Comparison of ENCODE assay signal across 17 mouse cellular contexts in the genomic region with DNA sequence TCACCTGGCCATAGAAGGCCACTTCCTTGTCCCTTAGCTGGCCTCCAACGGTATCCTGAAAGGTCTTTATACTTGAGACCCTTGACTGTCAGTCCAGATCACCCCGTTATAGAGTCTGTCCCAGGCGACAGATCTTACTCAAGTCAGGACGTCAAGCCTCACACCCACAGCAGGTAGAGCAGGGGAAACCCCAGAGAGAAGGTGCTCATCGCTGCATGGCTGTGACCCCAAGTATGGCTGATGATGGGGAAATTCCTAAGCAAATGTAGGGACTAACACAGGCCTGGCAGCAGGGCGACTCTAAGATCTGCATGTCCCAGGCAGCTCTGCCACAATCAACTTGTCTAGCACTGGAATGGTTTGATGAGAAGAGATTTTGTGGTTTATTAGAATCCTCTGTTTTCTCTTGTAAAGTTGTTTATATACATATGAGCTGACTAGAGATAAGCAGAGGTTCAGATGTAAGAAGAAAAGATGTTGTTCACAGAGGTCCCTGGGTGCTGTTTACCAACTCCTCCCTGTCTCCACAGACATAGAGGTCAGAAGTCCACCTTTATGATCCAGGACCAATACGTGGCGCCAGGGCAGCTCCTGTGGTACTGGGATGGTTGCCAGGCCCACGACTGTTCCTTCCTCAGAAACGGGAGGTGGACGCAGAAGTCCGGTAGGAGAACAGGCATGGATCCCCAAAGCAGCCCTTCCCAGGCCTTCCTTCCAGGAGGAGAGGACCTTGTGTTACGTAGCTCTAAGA. TPM values are rescaled to one million over a fixed set of nuclear protein-coding genes. Genes with fewer than 3 reads are reported as not detected.
"Had no signal": no experiment of that assay in that cellular context is flagged by ENCODE, and none has a peak within 500 bp of the region (broad histone marks: within the 10 kb centered on the region; RNA-seq: fewer than 3 reads in every experiment).

No protein-coding gene starts in this region.

- H3K4me2 ChIP-seq: liver, embryonic 13.5 days; midbrain, embryonic 11.5 days; neural tube, embryonic 13.5 days had no signal

- H3K27ac ChIP-seq: liver, embryonic 13.5 days; neural tube, embryonic 13.5 days had no signal

- H3K4me3 ChIP-seq: liver, embryonic 13.5 days; megakaryocyte, embryonic 14.5 days; neural tube, embryonic 13.5 days had no signal

- H3K9ac ChIP-seq: liver, embryonic 13.5 days; neural tube, embryonic 13.5 days had no signal

- H3K27me3 ChIP-seq: liver, embryonic 13.5 days; neural tube, embryonic 13.5 days had no signal

- H3K9me3 ChIP-seq: liver, embryonic 13.5 days; neural tube, embryonic 13.5 days had no signal

- H3K4me1 ChIP-seq: liver, embryonic 13.5 days; neural tube, embryonic 13.5 days had no signal

- ATAC-seq: intestine, embryonic 16.5 days; lung, postnatal 0 days; midbrain, embryonic 16.5 days had no signal

- DNase-seq: kidney, adult 8-10 months; kidney, postnatal 25 days; layer of hippocampus, adult 9-11 months; layer of hippocampus, postnatal 36 days; left cerebral cortex, postnatal 4 days; liver, embryonic 13.5 days; lung, adult 2 months; lung, postnatal 4 days; retina, postnatal 1 day; right cerebral cortex, postnatal 4 days; thymus, postnatal 14 days had no signal

- H3K36me3 ChIP-seq: liver, embryonic 13.5 days; neural tube, embryonic 13.5 days had no signal

RNA-seq across cellular contexts. Expression of a gene that starts 2.9 kb away (rescaled TPM):
- polyA plus RNA-seq: liver, embryonic 13.5 days had no signal
